Mouse (Mus musculus): ENCODE data around the gene Lrrc4b. TPM values are rescaled to one million over a fixed set of nuclear protein-coding genes. Genes with fewer than 3 reads are reported as not detected.
A peak's percentile ranks its signal among the peaks of the same experiment; 100 is the strongest.

The Lrrc4b gene
- polyA plus RNA-seq, 1 experiment from 2014 or later = 11.4 TPM

DNA sequence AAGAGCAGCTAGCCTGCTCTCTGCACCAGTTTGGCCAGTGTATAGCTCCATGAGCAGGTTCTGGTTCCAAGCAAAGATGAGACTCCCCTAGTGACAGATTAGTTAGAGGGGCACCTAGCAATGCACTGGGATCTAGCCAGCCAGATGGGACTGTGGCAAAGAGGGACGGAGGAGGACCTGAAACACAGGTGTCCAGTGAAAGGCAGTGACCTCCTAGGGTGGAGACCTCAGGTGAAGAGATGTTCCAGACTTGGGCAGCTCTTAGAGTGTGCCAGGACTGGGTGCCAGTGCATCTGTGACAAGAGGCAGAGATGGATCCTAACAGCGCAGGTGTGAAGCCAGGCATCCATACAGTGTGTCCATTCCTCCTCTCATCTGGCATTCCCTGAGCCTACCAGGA is 10.9 kb downstream of the Lrrc4b start:
- Histone ChIP-seq H3K9ac (ENCODE audit: low read depth, low read length) (no peak overlapping the region), H3K36me3 (ENCODE audit: control insufficient read depth, insufficient read depth, low read length) (peaks cover under 1% of the 10 kb centered on the region; the same call in 1 of the 2 replicates), H3K4me1 (replicated peaks; ENCODE audit: control insufficient read depth, insufficient read depth, low read length) (peaks cover 9% of the 10 kb centered on the region), H3K4me3 (ENCODE audit: low read depth, low read length) (no peak overlapping the region), H3K9me3 (ENCODE audit: control insufficient read depth, low read length) (no peaks in the 10 kb centered on the region), H3K27me3 (ENCODE audit: control insufficient read depth, insufficient read depth, low read length) (peaks cover 12% of the 10 kb centered on the region), H3K27ac (ENCODE audit: low read depth, low read length) (no peak overlapping the region), H3K4me2 (replicated peaks; ENCODE audit: low read depth, low read length) (no peak overlapping the region)
- 63% methylated on average over 2 of the region's 2 CpGs for WGBS
- ATAC-seq (ENCODE audit: low FRiP score) = no peak
- DNase-seq (ENCODE audit: low spot score) = no peak

GRCm38 (mm10) chr7:44440479-44440878 is 11.7 kb downstream of the Lrrc4b start:
- Histone ChIP-seq H3K27ac (ENCODE audit: low read depth, low read length) (no peak overlapping the region), H3K4me3 (ENCODE audit: low read depth, low read length) (no peak overlapping the region)

GRCm38 (mm10) chr7:44441180-44441579 is 12.4 kb downstream of the Lrrc4b start:
- Histone ChIP-seq H3K36me3 (ENCODE audit: control insufficient read depth, insufficient read depth, low read length) (peaks cover 4% of the 10 kb centered on the region), H3K9me3 (ENCODE audit: control insufficient read depth, low read length) (no peaks in the 10 kb centered on the region), H3K4me2 (replicated peaks; ENCODE audit: low read depth, low read length) (peak overlapping the region; percentile 98), H3K27ac (ENCODE audit: low read depth, low read length) (peak overlapping the region; percentile 98), H3K4me1 (replicated peaks; ENCODE audit: control insufficient read depth, insufficient read depth, low read length) (peaks cover 13% of the 10 kb centered on the region), H3K27me3 (ENCODE audit: control insufficient read depth, insufficient read depth, low read length) (peaks cover 13% of the 10 kb centered on the region), H3K9ac (ENCODE audit: low read depth, low read length) (peak overlapping the region; percentile 98), H3K4me3 (ENCODE audit: low read depth, low read length) (no peak overlapping the region; the same call in 1 of the 2 replicates)
- ATAC-seq (ENCODE audit: low FRiP score) = no peak
- peak; percentile 37 for DNase-seq (ENCODE audit: low spot score)
- 25% methylated on average over 1 of the region's 1 CpGs for WGBS

More at GRCm38 (mm10) chr7:44440479-44440878, 11.7 kb downstream of the Lrrc4b start:
- H3K9me3 ChIP-seq (ENCODE audit: control insufficient read depth, low read length) = no peaks in the 10 kb centered on the region
- peaks cover 13% of the 10 kb centered on the region for H3K4me1 ChIP-seq (replicated peaks; ENCODE audit: control insufficient read depth, insufficient read depth, low read length)
- H3K27me3 ChIP-seq (ENCODE audit: control insufficient read depth, insufficient read depth, low read length) = peaks cover 13% of the 10 kb centered on the region
- H3K36me3 ChIP-seq (ENCODE audit: control insufficient read depth, insufficient read depth, low read length) = peaks cover 4% of the 10 kb centered on the region; the same call in 1 of the 2 replicates
- H3K4me2 ChIP-seq (replicated peaks; ENCODE audit: low read depth, low read length) = no peak overlapping the region
- ATAC-seq (ENCODE audit: low FRiP score) (no peak), DNase-seq (ENCODE audit: low spot score) (no peak)
- 97% methylated on average over 1 of the region's 1 CpGs for WGBS
- H3K9ac ChIP-seq (ENCODE audit: low read depth, low read length) = no peak overlapping the region

GRCm38 (mm10) chr7:44441648-44442109 is 12.9 kb downstream of the Lrrc4b start:
- Histone ChIP-seq H3K4me3 (ENCODE audit: low read depth, low read length) (peak overlapping the region; percentile 70), H3K36me3 (ENCODE audit: control insufficient read depth, insufficient read depth, low read length) (peaks cover 8% of the 10 kb centered on the region), H3K27me3 (ENCODE audit: control insufficient read depth, insufficient read depth, low read length) (peaks cover 13% of the 10 kb centered on the region), H3K4me1 (replicated peaks; ENCODE audit: control insufficient read depth, insufficient read depth, low read length) (peaks cover 13% of the 10 kb centered on the region), H3K4me2 (replicated peaks; ENCODE audit: low read depth, low read length) (peak overlapping the region; percentile 98), H3K9ac (ENCODE audit: low read depth, low read length) (peak overlapping the region; percentile 98), H3K9me3 (ENCODE audit: control insufficient read depth, low read length) (no peaks in the 10 kb centered on the region), H3K27ac (ENCODE audit: low read depth, low read length) (peak overlapping the region; percentile 98)
- under 1% methylated on average over 14 of the region's 14 CpGs for WGBS
- ATAC-seq (ENCODE audit: low FRiP score) = peak; percentile 67
- peak; percentile 75 for DNase-seq (ENCODE audit: low spot score)

GRCm38 (mm10) chr7:44442407-44442821 is 13.6 kb downstream of the Lrrc4b start:
- H3K36me3 ChIP-seq (ENCODE audit: control insufficient read depth, insufficient read depth, low read length) = peaks cover 8% of the 10 kb centered on the region
- DNase-seq (ENCODE audit: low spot score) (peak; percentile 71), ATAC-seq (ENCODE audit: low FRiP score) (peak; percentile 52)
- peaks cover 13% of the 10 kb centered on the region for H3K4me1 ChIP-seq (replicated peaks; ENCODE audit: control insufficient read depth, insufficient read depth, low read length)
- H3K27ac ChIP-seq (ENCODE audit: low read depth, low read length) = peak overlapping the region; percentile 98
- no peaks in the 10 kb centered on the region for H3K9me3 ChIP-seq (ENCODE audit: control insufficient read depth, low read length)
- peaks cover 13% of the 10 kb centered on the region for H3K27me3 ChIP-seq (ENCODE audit: control insufficient read depth, insufficient read depth, low read length)
- peak overlapping the region; percentile 70 for H3K4me3 ChIP-seq (ENCODE audit: low read depth, low read length)
- peak overlapping the region; percentile 98 for H3K4me2 ChIP-seq (replicated peaks; ENCODE audit: low read depth, low read length)
- peak overlapping the region; percentile 98 for H3K9ac ChIP-seq (ENCODE audit: low read depth, low read length)
- under 1% methylated on average over 14 of the region's 14 CpGs for WGBS

DNA sequence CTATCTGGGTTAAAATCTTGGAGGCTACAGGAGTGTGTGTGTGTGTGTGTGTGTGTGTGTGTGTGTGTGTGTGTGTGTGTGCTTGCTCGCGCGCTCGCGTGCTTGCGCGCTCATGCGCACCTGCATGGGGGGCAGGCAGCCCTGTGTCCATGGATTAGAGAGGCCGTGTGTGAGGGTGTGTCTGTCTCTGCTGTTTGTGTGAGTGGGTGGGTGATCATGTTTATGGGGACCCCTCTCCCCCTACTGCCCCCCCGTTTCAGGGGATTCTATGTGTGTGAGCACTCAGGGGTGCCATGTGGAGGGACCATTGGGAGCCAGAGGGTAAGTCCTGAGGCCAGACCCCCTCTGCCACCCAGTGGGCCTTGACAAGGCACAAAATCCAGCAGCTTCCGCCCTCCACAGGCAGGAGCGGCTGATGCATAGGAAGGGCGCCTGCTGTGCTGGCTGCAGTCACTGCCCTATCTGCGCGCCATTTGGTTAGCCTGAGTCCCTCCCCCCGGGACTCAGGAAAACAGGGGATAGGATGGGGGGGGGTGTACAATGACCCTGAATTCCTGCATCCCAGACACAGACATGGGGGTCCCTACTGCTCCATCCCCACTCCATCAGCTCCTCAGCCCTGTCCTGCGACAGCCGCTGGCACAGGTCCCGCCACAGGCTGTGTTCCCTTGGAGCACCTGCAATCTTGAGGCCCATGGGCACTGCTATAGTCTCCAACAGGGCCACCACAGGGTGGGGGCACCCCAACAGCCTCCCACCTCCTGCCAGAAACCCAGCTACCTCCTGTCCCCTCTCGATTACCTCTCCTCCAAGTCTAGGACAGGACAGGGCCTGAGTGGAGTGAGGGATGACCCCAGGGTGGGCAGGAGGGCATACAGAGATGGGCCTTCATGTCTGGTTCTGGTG is 14.7 kb downstream of the Lrrc4b start:
- H3K4me2 ChIP-seq (replicated peaks; ENCODE audit: low read depth, low read length) = peak overlapping the region; percentile 98
- peaks cover 13% of the 10 kb centered on the region for H3K4me1 ChIP-seq (replicated peaks; ENCODE audit: control insufficient read depth, insufficient read depth, low read length)
- peaks cover 13% of the 10 kb centered on the region for H3K27me3 ChIP-seq (ENCODE audit: control insufficient read depth, insufficient read depth, low read length)
- peaks cover 8% of the 10 kb centered on the region for H3K36me3 ChIP-seq (ENCODE audit: control insufficient read depth, insufficient read depth, low read length)
- H3K9me3 ChIP-seq (ENCODE audit: control insufficient read depth, low read length) = no peaks in the 10 kb centered on the region
- H3K4me3 ChIP-seq (ENCODE audit: low read depth, low read length) = peak overlapping the region; percentile 70
- peak overlapping the region; percentile 98 for H3K9ac ChIP-seq (ENCODE audit: low read depth, low read length)
- DNase-seq (ENCODE audit: low spot score) (peak; percentile 66), ATAC-seq (ENCODE audit: low FRiP score) (peak; percentile 65)
- H3K27ac ChIP-seq (ENCODE audit: low read depth, low read length) = peak overlapping the region; percentile 98
- WGBS = 7% methylated on average over 20 of the region's 20 CpGs

GRCm38 (mm10) chr7:44444886-44445527 is 16.2 kb downstream of the Lrrc4b start:
- Histone ChIP-seq H3K4me3 (ENCODE audit: low read depth, low read length) (peak overlapping the region; percentile 19), H3K4me2 (replicated peaks; ENCODE audit: low read depth, low read length) (peak overlapping the region; percentile 26), H3K27me3 (ENCODE audit: control insufficient read depth, insufficient read depth, low read length) (peaks cover 13% of the 10 kb centered on the region), H3K9ac (ENCODE audit: low read depth, low read length) (peak overlapping the region; percentile 27; the same call in 1 of the 2 replicates), H3K9me3 (ENCODE audit: control insufficient read depth, low read length) (no peaks in the 10 kb centered on the region), H3K27ac (ENCODE audit: low read depth, low read length) (no peak overlapping the region), H3K36me3 (ENCODE audit: control insufficient read depth, insufficient read depth, low read length) (peaks cover 15% of the 10 kb centered on the region), H3K4me1 (replicated peaks; ENCODE audit: control insufficient read depth, insufficient read depth, low read length) (peaks cover 13% of the 10 kb centered on the region)
- no peak for ATAC-seq (ENCODE audit: low FRiP score)
- WGBS = 20% methylated on average over 29 of the region's 29 CpGs
- no peak for DNase-seq (ENCODE audit: low spot score)

- Histone ChIP-seq H3K27ac (ENCODE audit: low read depth, low read length) (no peak overlapping the region), H3K4me2 (replicated peaks; ENCODE audit: low read depth, low read length) (peak overlapping the region; percentile 26), H3K4me1 (replicated peaks; ENCODE audit: control insufficient read depth, insufficient read depth, low read length) (peaks cover 13% of the 10 kb centered on the region), H3K4me3 (ENCODE audit: low read depth, low read length) (no peak overlapping the region), H3K36me3 (ENCODE audit: control insufficient read depth, insufficient read depth, low read length) (peaks cover 15% of the 10 kb centered on the region), H3K9me3 (ENCODE audit: control insufficient read depth, low read length) (no peaks in the 10 kb centered on the region), H3K27me3 (ENCODE audit: control insufficient read depth, insufficient read depth, low read length) (peaks cover 13% of the 10 kb centered on the region), H3K9ac (ENCODE audit: low read depth, low read length) (no peak overlapping the region)
- WGBS = 32% methylated on average over 7 of the region's 7 CpGs
- ATAC-seq (ENCODE audit: low FRiP score) (no peak), DNase-seq (ENCODE audit: low spot score) (no peak)
Observed at GRCm38 (mm10) chr7:44445528-44445923, 16.7 kb downstream of the Lrrc4b start.
